Mouse (Mus musculus) kidney, postnatal 0 days (tissue): ENCODE measurements around the gene Gmcl1. TPM values are rescaled to one million over a fixed set of nuclear protein-coding genes. Genes with fewer than 3 reads are reported as not detected.
A peak's percentile ranks its signal among the peaks of the same experiment; 100 is the strongest.

ENCODE experiments used
- ATAC-seq: fragments of 200-750 bp; cut with Nextera tagmentation; replicated peaks from 2 replicates; pipeline ENCODE4 v1.8.0; 2017; ENCODE audit warnings: low read depth, moderate number of reproducible peaks, moderate TSS enrichment, moderate library complexity; ENCODE audit not compliant: low FRiP score
- DNase-seq: peaks from one replicate; pipeline ENCODE4 v3.0.0-alpha.2; 2016; ENCODE audit warnings: low spot score
- H3K27ac ChIP-seq: fragments of 300-500 bp; sonication (generic); 2 replicates; pipeline ENCODE4 v1.5.1; 2014; ENCODE audit warnings: mild to moderate bottlenecking
- H3K27me3 ChIP-seq: fragments of 300-500 bp; sonication (generic); 2 replicates; pipeline ENCODE4 v1.6.1; 2014; ENCODE audit warnings: low read length, mixed read lengths; ENCODE audit not compliant: insufficient read depth
- H3K36me3 ChIP-seq: fragments of 300-500 bp; sonication (generic); 2 replicates; pipeline ENCODE4 v1.6.1; 2014; ENCODE audit warnings: low read length, mixed read lengths; ENCODE audit not compliant: insufficient read depth
- H3K4me1 ChIP-seq: fragments of 300-500 bp; sonication (generic); replicated peaks from 2 replicates; pipeline ENCODE4 v1.6.1; 2014; ENCODE audit warnings: antibody characterized with exemption, low read length, mixed read lengths; ENCODE audit not compliant: insufficient read depth
- H3K4me2 ChIP-seq: fragments of 300-500 bp; sonication (generic); 2 replicates; pipeline ENCODE4 v1.6.1; 2014; ENCODE audit warnings: mild to moderate bottlenecking, low read length, moderate library complexity, mixed read lengths
- H3K4me3 ChIP-seq: fragments of 300-500 bp; sonication (generic); replicated peaks from 2 replicates; pipeline ENCODE4 v1.5.1; 2014; ENCODE audit warnings: low read depth, low read length
- H3K9ac ChIP-seq: fragments of 300-500 bp; sonication (generic); 2 replicates; pipeline ENCODE4 v1.6.1; 2014; ENCODE audit warnings: low read depth, low read length
- H3K9me3 ChIP-seq: fragments of 300-500 bp; sonication (generic); replicated peaks from 2 replicates; pipeline ENCODE4 v1.6.1; 2016; ENCODE audit warnings: low read length, inconsistent platforms, mixed read lengths
- CTCF ChIP-seq: IDR thresholded peaks from 2 replicates; pipeline ENCODE4 v1.5.1; 2016; ENCODE audit warnings: antibody characterized with exemption, low read depth, mild to moderate bottlenecking, moderate library complexity
- WGBS: fragments of 180-500 bp; shearing (Covaris S2); extraction: QIAGEN DNeasy Blood & Tissue Kit; methylation state at CpG from one replicate; pipeline ENCODE4 v1.1.7; 2014; 5-methylcytosine and 5-hydroxymethylcytosine counted together
- polyA plus RNA-seq: library from polyadenylated mRNA; unstranded; fragments of >200 nt; fragmentation: Nextera tagmentation; extraction: Ambion mirVana; gene quantifications from 2 replicates; pipeline ENCODE4 v1.2.1, GENCODE M21; 2015

Gmcl1 gene
- polyA plus RNA-seq, 1 experiment from 2014 or later, result 28.4 TPM

DNA sequence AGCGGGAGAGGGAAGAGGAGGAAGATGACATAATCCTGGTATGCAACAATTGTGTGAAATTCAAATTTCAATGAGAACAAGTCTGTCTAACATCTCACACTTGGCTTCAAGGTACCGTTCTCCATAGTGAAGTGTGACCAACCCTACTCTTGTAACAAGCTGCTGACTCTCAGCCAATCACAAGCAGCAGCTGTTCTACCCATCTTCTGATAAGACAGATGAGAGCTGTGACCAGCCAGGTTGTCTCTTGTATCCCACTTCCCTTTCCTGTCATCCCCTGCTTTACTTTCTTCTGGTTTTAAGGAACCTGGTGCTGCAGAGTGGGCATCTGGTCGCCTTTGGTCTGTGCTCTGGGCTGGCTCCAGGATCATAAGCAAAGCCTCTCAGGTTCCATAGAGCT is 34.3 kb upstream of the Gmcl1 start:
- H3K9ac ChIP-seq, result no peak overlapping the region
- no peaks in the 10 kb centered on the region for H3K4me1 ChIP-seq
- H3K4me2 ChIP-seq, result no peak overlapping the region
- H3K27ac ChIP-seq, result no peak overlapping the region
- 72% methylated on average over 3 of the region's 3 CpGs for WGBS
- no peaks in the 10 kb centered on the region for H3K9me3 ChIP-seq
- DNase-seq, result no peak
- no peak overlapping the region for H3K4me3 ChIP-seq
- no peak for TF ChIP-seq CTCF
- ATAC-seq, result no peak
- H3K36me3 ChIP-seq, result no peaks in the 10 kb centered on the region
- H3K27me3 ChIP-seq, result no peaks in the 10 kb centered on the region

DNA sequence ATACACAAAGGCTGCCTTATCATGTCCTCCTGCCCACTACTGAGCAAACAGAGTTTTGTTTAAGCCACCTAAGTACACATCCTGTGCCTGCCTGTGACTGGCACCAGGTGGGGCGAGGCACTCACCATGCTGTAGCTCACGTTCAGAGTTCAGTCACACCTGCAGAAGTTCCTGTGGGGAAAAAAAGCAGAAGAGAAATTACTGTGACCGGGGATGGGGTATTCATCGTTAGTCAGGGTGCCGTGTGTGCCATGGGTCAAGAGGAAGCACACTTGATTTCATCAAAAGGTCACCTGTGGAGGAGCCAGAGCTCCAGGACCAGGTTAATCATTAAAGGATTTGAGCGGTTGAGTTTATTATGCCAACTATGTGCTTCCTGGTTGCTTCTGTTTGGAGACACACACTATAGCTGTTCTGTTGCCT is 32.5 kb upstream of the Gmcl1 start:
- Histone ChIP-seq H3K9ac (no peak overlapping the region), H3K27me3 (no peaks in the 10 kb centered on the region), H3K27ac (peak overlapping the region; percentile 20; the same call in 1 of the 2 replicates), H3K9me3 (no peaks in the 10 kb centered on the region), H3K36me3 (peaks cover under 1% of the 10 kb centered on the region; the same call in 1 of the 2 replicates), H3K4me2 (no peak overlapping the region), H3K4me1 (no peaks in the 10 kb centered on the region), H3K4me3 (no peak overlapping the region)
- 45% methylated on average over 6 of the region's 6 CpGs for WGBS
- ATAC-seq, result peak; percentile 77
- peak; percentile 53 for DNase-seq
- TF ChIP-seq CTCF, result peak; percentile 34; the same call in 1 of the 2 replicates

DNA sequence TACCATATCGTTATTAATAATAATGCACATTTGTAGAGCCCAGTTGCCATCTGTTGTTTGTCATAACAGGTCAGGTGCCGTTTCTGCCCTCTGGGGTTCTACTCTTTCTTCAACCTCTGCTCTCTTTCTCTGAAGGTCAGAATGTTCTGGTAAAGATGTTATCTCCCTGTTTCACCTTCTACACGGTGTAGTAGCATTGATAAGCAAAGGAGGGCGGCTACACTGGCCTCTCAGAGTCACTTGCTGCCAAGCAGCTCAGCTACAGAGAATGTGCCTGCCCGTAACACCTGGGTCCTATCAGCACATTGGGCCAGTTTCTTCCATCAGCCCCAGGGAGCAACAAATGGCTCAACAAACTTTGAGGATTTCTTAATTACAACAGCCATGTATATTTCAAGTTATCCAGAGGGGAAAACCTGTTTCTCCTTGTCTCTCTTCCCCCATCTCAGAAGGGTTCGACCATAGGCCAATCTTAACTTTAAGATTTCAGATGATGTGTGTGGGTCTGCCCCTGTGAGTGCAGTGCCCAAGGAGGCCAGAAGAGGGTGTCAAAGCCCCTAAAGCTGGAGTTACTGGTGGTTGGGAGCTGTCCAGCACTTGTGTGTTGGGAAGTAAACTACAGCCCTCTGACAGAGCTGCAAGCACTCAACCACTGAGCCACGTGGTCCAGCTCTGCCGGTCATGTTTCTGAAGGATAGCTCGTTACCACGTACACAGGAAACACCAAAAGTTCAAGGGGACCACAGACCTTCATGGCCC is 21.1 kb upstream of the Gmcl1 start:
- H3K27me3 ChIP-seq, result no peaks in the 10 kb centered on the region
- H3K4me3 ChIP-seq, result no peak overlapping the region
- TF ChIP-seq CTCF, result peak; percentile 35; the same call in 1 of the 2 replicates
- 0 out of 2 replicates have a peak, but pooled peaks cover 11% of the 10 kb centered on the region for H3K36me3 ChIP-seq
- WGBS, result 89% methylated on average over 10 of the region's 10 CpGs
- no peaks in the 10 kb centered on the region for H3K4me1 ChIP-seq
- H3K4me2 ChIP-seq, result no peak overlapping the region
- no peaks in the 10 kb centered on the region for H3K9me3 ChIP-seq
- H3K27ac ChIP-seq, result no peak overlapping the region
- no peak for DNase-seq
- no peak overlapping the region for H3K9ac ChIP-seq
- ATAC-seq, result no peak

DNA sequence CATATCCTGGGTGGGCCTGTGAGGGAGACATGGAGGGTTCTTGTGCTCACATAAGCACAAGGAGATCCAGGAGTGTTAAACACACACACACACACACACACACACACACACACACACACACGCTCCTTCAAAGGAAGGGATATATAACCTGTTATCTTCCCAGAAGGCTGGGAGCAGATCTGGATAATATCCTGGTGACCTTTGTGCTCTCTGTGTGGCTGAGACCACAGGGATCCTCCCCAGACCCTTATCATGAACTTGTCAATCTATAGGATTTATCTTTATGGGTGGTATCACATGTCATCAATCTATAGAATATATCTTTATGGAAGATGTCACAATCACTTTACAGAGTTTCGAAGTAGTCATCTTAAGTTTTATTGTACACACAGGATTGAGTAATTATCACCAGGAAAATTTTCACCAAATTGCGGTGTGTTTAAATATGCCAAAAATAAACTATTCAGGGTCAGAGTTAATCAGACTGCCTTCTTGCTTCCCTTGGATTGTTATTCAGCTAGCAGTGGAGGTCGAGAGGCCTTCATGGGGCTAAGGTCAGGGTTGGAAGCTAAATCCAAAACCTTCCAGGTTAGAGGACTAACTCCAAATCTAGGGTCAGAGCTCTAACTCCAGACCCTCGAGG is 19.8 kb upstream of the Gmcl1 start:
- no peak for ATAC-seq
- no peaks in the 10 kb centered on the region for H3K9me3 ChIP-seq
- DNase-seq, result no peak
- H3K27me3 ChIP-seq, result no peaks in the 10 kb centered on the region
- H3K4me2 ChIP-seq, result no peak overlapping the region
- TF ChIP-seq CTCF, result no peak
- H3K9ac ChIP-seq, result no peak overlapping the region
- H3K4me1 ChIP-seq, result no peaks in the 10 kb centered on the region
- no peak overlapping the region for H3K4me3 ChIP-seq
- 0 out of 2 replicates have a peak, but pooled peaks cover 11% of the 10 kb centered on the region for H3K36me3 ChIP-seq
- no peak overlapping the region for H3K27ac ChIP-seq
- 75% methylated on average over 5 of the region's 5 CpGs for WGBS

DNA sequence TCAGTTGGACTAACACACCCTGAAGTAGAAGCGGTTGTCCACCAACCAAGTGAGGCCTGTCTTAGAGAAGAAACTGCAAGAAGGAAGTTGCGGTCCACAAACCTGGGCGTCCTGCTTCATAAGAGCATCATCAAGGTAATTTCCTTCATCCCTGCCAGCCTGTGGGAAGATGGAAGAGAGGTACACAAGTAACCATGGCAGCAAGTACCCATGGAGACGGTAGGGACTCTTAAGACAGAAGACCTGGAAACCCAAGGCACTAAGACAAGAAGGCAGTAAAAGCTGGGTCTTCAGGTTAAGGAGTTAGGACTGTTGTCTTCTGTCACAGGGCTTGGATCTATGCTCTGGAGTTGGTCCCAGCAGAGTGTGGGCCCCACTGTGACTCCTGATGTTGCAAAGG is 17.8 kb upstream of the Gmcl1 start:
- no peak for DNase-seq

DNA sequence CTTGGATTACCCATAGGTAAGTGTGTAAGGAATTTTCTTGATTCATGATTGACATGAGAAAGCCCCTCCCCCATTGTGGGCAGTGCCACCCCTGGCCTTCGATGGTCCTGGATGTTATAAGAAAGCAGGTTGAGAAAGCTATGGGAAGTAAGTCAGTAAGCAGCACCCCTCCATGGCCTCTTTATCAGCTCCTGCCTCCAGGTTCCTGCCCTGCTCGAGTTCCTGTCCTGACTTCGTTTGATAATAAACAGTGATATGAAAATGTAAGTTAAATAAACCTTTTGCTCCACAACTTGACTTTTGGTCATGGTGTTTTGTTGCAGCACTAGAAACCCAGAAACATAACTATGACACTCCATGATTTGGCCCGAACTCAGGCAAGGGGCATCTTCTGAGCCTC is 16.6 kb upstream of the Gmcl1 start:
- Histone ChIP-seq H3K4me1 (no peaks in the 10 kb centered on the region), H3K9me3 (no peaks in the 10 kb centered on the region), H3K4me3 (no peak overlapping the region), H3K9ac (no peak overlapping the region), H3K36me3 (0 out of 2 replicates have a peak, but pooled peaks cover 11% of the 10 kb centered on the region), H3K27ac (no peak overlapping the region), H3K4me2 (no peak overlapping the region), H3K27me3 (no peaks in the 10 kb centered on the region)
- no peak for DNase-seq
- no peak for ATAC-seq
- TF ChIP-seq CTCF, result no peak
- 75% methylated on average over 4 of the region's 4 CpGs for WGBS

More for the DNA sequence above, 17.8 kb upstream of the Gmcl1 start:
- Histone ChIP-seq H3K27ac (no peak overlapping the region), H3K4me2 (no peak overlapping the region), H3K9ac (no peak overlapping the region), H3K36me3 (0 out of 2 replicates have a peak, but pooled peaks cover 11% of the 10 kb centered on the region), H3K9me3 (no peaks in the 10 kb centered on the region), H3K4me3 (no peak overlapping the region), H3K27me3 (no peaks in the 10 kb centered on the region), H3K4me1 (no peaks in the 10 kb centered on the region)
- 89% methylated on average over 4 of the region's 4 CpGs for WGBS
- ATAC-seq, result no peak
- no peak for TF ChIP-seq CTCF
